Mouse (Mus musculus): ENCODE data around the gene Nrxn2. TPM values are rescaled to one million over a fixed set of nuclear protein-coding genes. Genes with fewer than 3 reads are reported as not detected.
A peak's percentile ranks its signal among the peaks of the same experiment; 100 is the strongest.

The Nrxn2 gene
- polyA plus RNA-seq, 1 experiment from 2014 or later = 60.6 TPM

DNA sequence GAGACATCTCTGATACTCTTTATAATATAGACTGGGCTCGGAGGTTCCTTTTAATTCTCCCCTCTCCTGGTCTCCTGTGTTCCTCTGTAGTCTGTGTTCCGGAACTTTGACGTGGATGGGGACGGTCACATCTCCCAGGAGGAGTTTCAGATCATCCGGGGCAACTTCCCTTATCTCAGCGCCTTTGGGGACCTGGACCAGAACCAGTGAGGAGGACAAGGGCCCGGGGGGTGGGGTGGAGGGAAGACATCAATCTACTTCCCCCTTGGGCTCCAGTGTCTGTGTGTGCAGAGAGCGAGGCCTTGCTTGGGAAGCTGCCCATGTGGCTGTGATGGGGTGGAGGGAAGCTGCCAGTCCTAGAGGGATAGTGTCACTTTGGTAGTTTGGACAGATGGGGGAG lies 9.8 kb upstream of the Nrxn2 start:
- H3K9me3 ChIP-seq (ENCODE audit: control insufficient read depth, low read length) = no peaks in the 10 kb centered on the region
- no peak for DNase-seq (ENCODE audit: low spot score)
- H3K36me3 ChIP-seq (replicated peaks; ENCODE audit: control insufficient read depth, insufficient read depth) = no peaks in the 10 kb centered on the region
- no peak overlapping the region for H3K9ac ChIP-seq
- H3K27me3 ChIP-seq (ENCODE audit: control insufficient read depth, insufficient read depth, low read length) = no peaks in the 10 kb centered on the region
- 73% methylated on average over 8 of the region's 8 CpGs for WGBS
- H3K4me3 ChIP-seq (replicated peaks; ENCODE audit: low read length) = no peak overlapping the region
- no peaks in the 10 kb centered on the region for H3K4me1 ChIP-seq (replicated peaks; ENCODE audit: control insufficient read depth, insufficient read depth, low read length)
- no peak for ATAC-seq (ENCODE audit: low FRiP score)
- no peak overlapping the region for H3K4me2 ChIP-seq (replicated peaks)
- H3K27ac ChIP-seq = no peak overlapping the region

DNA sequence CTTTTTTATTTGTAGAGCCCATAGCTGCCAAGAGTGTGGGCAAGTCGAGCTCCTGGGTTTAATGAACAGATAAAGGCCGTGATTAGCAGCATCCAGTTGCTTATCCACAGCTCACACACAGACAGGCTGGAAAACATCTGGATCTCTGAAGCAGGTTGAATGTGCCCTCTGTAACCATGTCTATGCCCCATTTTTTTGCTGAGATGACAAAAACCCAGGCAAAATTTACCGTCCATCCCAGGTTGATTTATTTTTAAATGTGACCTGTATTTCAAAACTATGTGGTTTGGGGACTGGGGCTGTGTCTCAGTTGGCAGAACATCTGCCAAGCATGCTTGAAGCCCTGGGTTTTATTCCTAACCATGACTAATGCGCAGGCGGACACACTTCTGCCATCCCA lies 9.4 kb upstream of the Nrxn2 start:
- Histone ChIP-seq H3K27me3 (ENCODE audit: control insufficient read depth, insufficient read depth, low read length) (no peaks in the 10 kb centered on the region), H3K4me1 (replicated peaks; ENCODE audit: control insufficient read depth, insufficient read depth, low read length) (no peaks in the 10 kb centered on the region), H3K9ac (no peak overlapping the region), H3K27ac (no peak overlapping the region), H3K36me3 (replicated peaks; ENCODE audit: control insufficient read depth, insufficient read depth) (no peaks in the 10 kb centered on the region), H3K4me2 (replicated peaks) (no peak overlapping the region), H3K9me3 (ENCODE audit: control insufficient read depth, low read length) (no peaks in the 10 kb centered on the region), H3K4me3 (replicated peaks; ENCODE audit: low read length) (no peak overlapping the region)
- 82% methylated on average over 5 of the region's 5 CpGs for WGBS
- ATAC-seq (ENCODE audit: low FRiP score) (no peak), DNase-seq (ENCODE audit: low spot score) (no peak)

DNA sequence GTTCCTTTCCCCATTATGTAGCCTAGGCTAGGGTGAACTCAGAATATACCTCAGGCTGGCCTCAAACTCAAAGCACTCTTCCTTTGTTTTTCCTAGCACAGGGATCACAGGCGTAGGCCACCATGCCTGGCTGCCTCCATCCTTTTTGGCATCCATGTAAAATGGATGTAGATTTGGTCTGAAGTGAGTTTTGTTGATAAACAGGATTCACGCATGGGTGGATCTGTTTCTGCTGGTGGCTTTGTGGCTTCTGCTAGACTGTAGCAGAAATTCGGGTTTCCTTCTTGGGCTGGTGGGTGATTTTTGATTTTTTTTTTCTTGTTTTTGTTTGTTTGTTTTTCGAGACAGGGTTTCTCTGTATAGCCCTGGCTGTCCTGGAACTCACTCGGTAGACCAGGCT lies 8.6 kb upstream of the Nrxn2 start:
- H3K9me3 ChIP-seq (ENCODE audit: control insufficient read depth, low read length) = no peaks in the 10 kb centered on the region
- no peak overlapping the region for H3K4me3 ChIP-seq (replicated peaks; ENCODE audit: low read length)
- DNase-seq (ENCODE audit: low spot score) (no peak), ATAC-seq (ENCODE audit: low FRiP score) (no peak)
- H3K27me3 ChIP-seq (ENCODE audit: control insufficient read depth, insufficient read depth, low read length) = no peaks in the 10 kb centered on the region
- H3K4me1 ChIP-seq (replicated peaks; ENCODE audit: control insufficient read depth, insufficient read depth, low read length) = peaks cover 4% of the 10 kb centered on the region
- no peak overlapping the region for H3K27ac ChIP-seq
- 86% methylated on average over 5 of the region's 5 CpGs for WGBS
- no peak overlapping the region for H3K9ac ChIP-seq
- no peak overlapping the region for H3K4me2 ChIP-seq (replicated peaks)
- H3K36me3 ChIP-seq (replicated peaks; ENCODE audit: control insufficient read depth, insufficient read depth) = no peaks in the 10 kb centered on the region

DNA sequence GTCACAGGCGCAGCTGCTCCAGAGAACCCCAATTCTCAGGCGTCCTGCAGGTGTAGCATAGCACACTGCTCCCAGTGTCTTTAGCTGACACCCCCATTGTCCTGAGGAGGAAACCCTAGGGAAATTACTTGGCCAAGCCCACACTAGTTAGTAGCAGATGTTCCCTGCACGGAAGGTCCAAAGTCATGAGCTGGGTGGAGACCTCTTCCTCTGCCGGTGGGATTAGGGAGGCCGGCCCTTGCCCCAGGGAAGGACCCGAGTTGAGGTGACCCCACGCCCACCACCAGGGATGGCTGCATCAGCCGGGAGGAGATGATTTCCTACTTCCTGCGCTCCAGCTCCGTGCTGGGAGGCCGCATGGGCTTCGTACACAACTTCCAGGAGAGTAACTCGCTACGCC lies 5.7 kb upstream of the Nrxn2 start:
- H3K36me3 ChIP-seq (replicated peaks; ENCODE audit: control insufficient read depth, insufficient read depth) = no peaks in the 10 kb centered on the region
- DNase-seq (ENCODE audit: low spot score) (no peak), ATAC-seq (ENCODE audit: low FRiP score) (no peak)
- H3K27me3 ChIP-seq (ENCODE audit: control insufficient read depth, insufficient read depth, low read length) = no peaks in the 10 kb centered on the region
- peaks cover 32% of the 10 kb centered on the region for H3K4me1 ChIP-seq (replicated peaks; ENCODE audit: control insufficient read depth, insufficient read depth, low read length)
- H3K9ac ChIP-seq = no peak overlapping the region
- H3K4me2 ChIP-seq (replicated peaks) = no peak overlapping the region
- no peak overlapping the region for H3K4me3 ChIP-seq (replicated peaks; ENCODE audit: low read length)
- H3K9me3 ChIP-seq (ENCODE audit: control insufficient read depth, low read length) = no peaks in the 10 kb centered on the region
- no peak overlapping the region for H3K27ac ChIP-seq
- WGBS = 75% methylated on average over 14 of the region's 14 CpGs

GRCm38 (mm10) chr19:6415454-6415853 lies 3.1 kb upstream of the Nrxn2 start:
- no peak overlapping the region for H3K4me3 ChIP-seq (replicated peaks; ENCODE audit: low read length)
- ATAC-seq (ENCODE audit: low FRiP score) (no peak), DNase-seq (ENCODE audit: low spot score) (no peak)
- 30% methylated on average over 6 of the region's 6 CpGs for WGBS
- no peaks in the 10 kb centered on the region for H3K36me3 ChIP-seq (replicated peaks; ENCODE audit: control insufficient read depth, insufficient read depth)
- no peaks in the 10 kb centered on the region for H3K27me3 ChIP-seq (ENCODE audit: control insufficient read depth, insufficient read depth, low read length)
- H3K27ac ChIP-seq = peak overlapping the region; percentile 85
- no peaks in the 10 kb centered on the region for H3K9me3 ChIP-seq (ENCODE audit: control insufficient read depth, low read length)
- peaks cover 44% of the 10 kb centered on the region for H3K4me1 ChIP-seq (replicated peaks; ENCODE audit: control insufficient read depth, insufficient read depth, low read length)
- 0 out of 2 replicates have a peak overlapping the region, but pooled peaks have one; percentile 19 for H3K9ac ChIP-seq
- peak overlapping the region; percentile 23; the same call in 1 of the 2 replicates for H3K4me2 ChIP-seq (replicated peaks)

DNA sequence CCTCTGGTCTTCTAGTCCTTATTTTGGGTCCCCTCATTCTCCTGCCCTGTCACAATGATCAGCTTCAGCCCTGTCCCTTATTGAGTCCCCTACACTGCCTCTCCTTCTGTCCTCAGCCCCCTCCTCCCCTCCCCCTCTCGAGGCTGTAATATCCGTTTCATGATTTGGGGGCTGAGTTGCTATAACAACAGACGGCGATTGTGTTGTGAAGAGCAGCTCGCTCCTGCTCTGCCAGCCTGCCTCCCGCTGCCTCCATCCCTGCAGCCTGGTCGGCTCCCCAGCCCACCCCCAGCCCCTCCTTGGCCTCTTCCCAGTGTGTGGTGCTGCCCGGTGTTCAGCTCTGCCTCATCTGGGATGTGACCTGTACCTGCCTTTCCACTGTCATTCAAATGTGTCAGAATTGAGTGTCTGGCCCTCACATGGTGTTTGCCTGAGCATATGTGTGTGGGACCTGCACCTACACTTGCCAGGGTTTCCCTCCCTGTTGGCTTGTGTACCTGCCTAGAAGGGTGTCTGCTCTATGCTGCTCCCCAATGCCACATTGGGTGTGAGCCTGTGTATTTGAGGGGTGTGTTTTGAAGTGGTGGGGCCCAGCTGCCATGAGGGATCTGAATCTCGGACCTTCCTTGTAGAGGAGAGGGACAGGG lies 2.3 kb upstream of the Nrxn2 start:
- H3K9ac ChIP-seq = peak overlapping the region; percentile 19; the same call in 1 of the 2 replicates
- H3K4me2 ChIP-seq (replicated peaks) = peak overlapping the region; percentile 23
- no peaks in the 10 kb centered on the region for H3K9me3 ChIP-seq (ENCODE audit: control insufficient read depth, low read length)
- peak; percentile 76 for DNase-seq (ENCODE audit: low spot score)
- peak overlapping the region; percentile 85 for H3K27ac ChIP-seq
- H3K27me3 ChIP-seq (ENCODE audit: control insufficient read depth, insufficient read depth, low read length) = no peaks in the 10 kb centered on the region
- H3K36me3 ChIP-seq (replicated peaks; ENCODE audit: control insufficient read depth, insufficient read depth) = no peaks in the 10 kb centered on the region
- H3K4me3 ChIP-seq (replicated peaks; ENCODE audit: low read length) = no peak overlapping the region
- peaks cover 52% of the 10 kb centered on the region for H3K4me1 ChIP-seq (replicated peaks; ENCODE audit: control insufficient read depth, insufficient read depth, low read length)
- peak; percentile 31; the same call in 1 of the 2 replicates for ATAC-seq (ENCODE audit: low FRiP score)
- WGBS = 3% methylated on average over 9 of the region's 9 CpGs

GRCm38 (mm10) chr19:6416894-6417761 lies 1.4 kb upstream of the Nrxn2 start:
- H3K27me3 ChIP-seq (ENCODE audit: control insufficient read depth, insufficient read depth, low read length) = no peaks in the 10 kb centered on the region
- WGBS = 53% methylated on average over 12 of the region's 12 CpGs
- H3K4me1 ChIP-seq (replicated peaks; ENCODE audit: control insufficient read depth, insufficient read depth, low read length) = peaks cover 60% of the 10 kb centered on the region
- no peak for DNase-seq (ENCODE audit: low spot score)
- no peak for ATAC-seq (ENCODE audit: low FRiP score)
- 0 out of 2 replicates have a peak overlapping the region, but pooled peaks have one; percentile 80 for H3K9ac ChIP-seq
- H3K4me3 ChIP-seq (replicated peaks; ENCODE audit: low read length) = no peak overlapping the region
- H3K4me2 ChIP-seq (replicated peaks) = peak overlapping the region; percentile 71; the same call in 1 of the 2 replicates
- no peaks in the 10 kb centered on the region for H3K36me3 ChIP-seq (replicated peaks; ENCODE audit: control insufficient read depth, insufficient read depth)
- no peaks in the 10 kb centered on the region for H3K9me3 ChIP-seq (ENCODE audit: control insufficient read depth, low read length)
- H3K27ac ChIP-seq = peak overlapping the region; percentile 93

DNA sequence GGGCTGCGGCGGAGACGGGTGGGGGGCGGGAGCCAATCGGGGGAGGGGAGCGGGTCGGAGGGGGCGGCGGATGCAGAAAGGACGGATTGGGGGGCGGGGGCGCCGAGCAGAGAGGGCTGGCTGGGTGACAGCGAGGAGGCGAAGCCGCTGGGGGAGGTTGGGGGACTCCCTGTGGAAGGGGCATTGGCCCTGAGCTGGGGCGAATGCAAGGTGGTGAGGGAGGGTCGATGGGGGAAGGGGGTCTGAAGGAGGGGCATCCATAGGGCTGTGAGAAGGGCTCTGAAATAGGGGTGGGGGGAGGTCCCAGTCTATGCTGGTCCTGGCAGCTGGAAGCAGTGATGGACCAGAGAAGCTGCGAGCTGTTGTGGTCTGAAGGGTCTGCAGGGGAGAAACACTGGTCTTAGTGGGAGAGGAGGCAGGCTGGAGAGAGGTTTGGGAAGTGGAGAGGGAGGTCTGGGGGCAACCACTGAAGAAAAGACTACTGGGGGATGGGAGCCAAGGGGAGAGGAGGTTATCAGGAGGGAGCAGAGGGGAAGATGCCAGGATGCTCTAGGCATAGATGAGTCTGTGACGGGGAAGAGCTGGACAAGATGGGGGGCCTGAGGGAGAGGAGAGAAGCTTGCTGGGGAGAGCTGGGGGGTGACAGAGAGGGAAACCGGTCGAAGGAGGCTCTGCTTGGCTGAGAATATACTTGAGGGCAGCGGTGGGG lies 607 bp downstream of the Nrxn2 start:
- peak overlapping the region; percentile 93 for H3K27ac ChIP-seq
- 1% methylated on average over 17 of the region's 23 CpGs for whole genome bisulfite sequencing
- peak overlapping the region; percentile 80 for H3K9ac ChIP-seq
- no peaks in the 10 kb centered on the region for H3K9me3 ChIP-seq (ENCODE audit: control insufficient read depth, low read length)
- H3K4me1 ChIP-seq (replicated peaks; ENCODE audit: control insufficient read depth, insufficient read depth, low read length) = peaks cover 76% of the 10 kb centered on the region
- peak overlapping the region; percentile 47 for H3K4me3 ChIP-seq (replicated peaks; ENCODE audit: low read length)
- H3K4me2 ChIP-seq (replicated peaks) = peak overlapping the region; percentile 71
- no peak for DNase-seq (ENCODE audit: low spot score)
- H3K27me3 ChIP-seq (ENCODE audit: control insufficient read depth, insufficient read depth, low read length) = no peaks in the 10 kb centered on the region
- no peaks in the 10 kb centered on the region for H3K36me3 ChIP-seq (replicated peaks; ENCODE audit: control insufficient read depth, insufficient read depth)
- no peak for ATAC-seq (ENCODE audit: low FRiP score)

GRCm38 (mm10) chr19:6419805-6420310 lies 1.3 kb downstream of the Nrxn2 start:
- peak overlapping the region; percentile 47 for H3K4me3 ChIP-seq (replicated peaks; ENCODE audit: low read length)
- no peaks in the 10 kb centered on the region for H3K27me3 ChIP-seq (ENCODE audit: control insufficient read depth, insufficient read depth, low read length)
- DNase-seq (ENCODE audit: low spot score) = no peak
- ATAC-seq (ENCODE audit: low FRiP score) = no peak
- WGBS = 48% methylated on average over 9 of the region's 9 CpGs
- peaks cover 81% of the 10 kb centered on the region for H3K4me1 ChIP-seq (replicated peaks; ENCODE audit: control insufficient read depth, insufficient read depth, low read length)
- H3K36me3 ChIP-seq (replicated peaks; ENCODE audit: control insufficient read depth, insufficient read depth) = no peaks in the 10 kb centered on the region
- no peaks in the 10 kb centered on the region for H3K9me3 ChIP-seq (ENCODE audit: control insufficient read depth, low read length)
- peak overlapping the region; percentile 80 for H3K9ac ChIP-seq
- H3K27ac ChIP-seq = peak overlapping the region; percentile 93
- H3K4me2 ChIP-seq (replicated peaks) = peak overlapping the region; percentile 71
